Mouse (Mus musculus) intestine, embryonic 14.5 days (tissue): Measurements from ENCODE around the gene Speer4e. TPM values are rescaled to one million over a fixed set of nuclear protein-coding genes. Genes with fewer than 3 reads are reported as not detected.
A peak's percentile ranks its signal among the peaks of the same experiment; 100 is the strongest.
"Not testable (repeated sequence)": the region's sequence is repeated elsewhere in the genome, so short reads cannot be mapped to it uniquely, and the experiment has no call there.

Experiments
- ATAC-seq: fragments of 200-750 bp; cut with Nextera tagmentation; replicated peaks from 2 replicates; pipeline ENCODE4 v1.8.0; 2017; ENCODE audit warnings: low read depth, moderate number of reproducible peaks, moderate TSS enrichment, moderate library complexity; ENCODE audit not compliant: low FRiP score, low TSS enrichment
- DNase-seq: peaks from one replicate; pipeline ENCODE4 v3.0.0-alpha.2; 2018; ENCODE audit warnings: low spot score
- H3K27ac ChIP-seq: fragments of 300-500 bp; sonication (generic); 2 replicates; pipeline ENCODE4 v1.5.1; 2014; ENCODE audit warnings: low read depth, mild to moderate bottlenecking, control low read depth
- H3K27me3 ChIP-seq: fragments of 300-500 bp; sonication (generic); replicated peaks from 2 replicates; pipeline ENCODE4 v1.6.1; 2014; ENCODE audit warnings: low read length, control low read depth; ENCODE audit not compliant: control insufficient read depth, insufficient read depth
- H3K36me3 ChIP-seq: fragments of 300-500 bp; sonication (generic); 2 replicates; pipeline ENCODE4 v1.6.1; 2014; ENCODE audit warnings: low read length, control low read depth; ENCODE audit not compliant: control insufficient read depth, insufficient read depth
- H3K4me1 ChIP-seq: fragments of 300-500 bp; sonication (generic); replicated peaks from 2 replicates; pipeline ENCODE4 v1.6.1; 2014; ENCODE audit warnings: low read length, control low read depth, mixed read lengths; ENCODE audit not compliant: control insufficient read depth, insufficient read depth
- H3K4me2 ChIP-seq: fragments of 300-500 bp; sonication (generic); 2 replicates; pipeline ENCODE4 v1.6.1; 2014; ENCODE audit warnings: low read length
- H3K4me3 ChIP-seq: fragments of 300-500 bp; sonication (generic); 2 replicates; pipeline ENCODE4 v1.5.1; 2014; ENCODE audit warnings: low read depth, low read length, control low read depth, mixed read lengths
- H3K9ac ChIP-seq: fragments of 300-500 bp; sonication (generic); 2 replicates; pipeline ENCODE4 v1.6.1; 2014; ENCODE audit warnings: mild to moderate bottlenecking, low read length
- H3K9me3 ChIP-seq: fragments of 300-500 bp; sonication (generic); 2 replicates; pipeline ENCODE4 v1.6.1; 2016; ENCODE audit warnings: low read length, control low read depth; ENCODE audit not compliant: control insufficient read depth
- WGBS: fragments of 180-500 bp; shearing (Covaris S2); extraction: QIAGEN DNeasy Blood & Tissue Kit; methylation state at CpG from one replicate; pipeline ENCODE4 v1.1.7; 2014; 5-methylcytosine and 5-hydroxymethylcytosine counted together
- polyA plus RNA-seq: library from polyadenylated mRNA; unstranded; fragments of >200 nt; fragmentation: Nextera tagmentation; extraction: Ambion mirVana; gene quantifications from 2 replicates; pipeline ENCODE4 v1.2.1, GENCODE M21; 2014

Speer4e gene
- polyA plus RNA-seq = not detected in 2 replicates

- not testable (repeated sequence) for H3K9ac ChIP-seq, H3K36me3 ChIP-seq, DNase-seq, ATAC-seq, H3K4me2 ChIP-seq, H3K27ac ChIP-seq, H3K4me3 ChIP-seq, H3K9me3 ChIP-seq, H3K4me1 ChIP-seq, H3K27me3 ChIP-seq
- WGBS = 50% methylated on average over 1 of the region's 1 CpGs
Observed at GRCm38 (mm10) chr5:14938329-14938728, at the start of gene Speer4e. TSS of gene Speer4e (minus strand) at chr5:14938429.

GRCm38 (mm10) chr5:14986649-14987387, 48.6 kb upstream of the Speer4e start:
- WGBS = 40% methylated on average over 5 of the region's 6 CpGs
- ATAC-seq = peak; percentile 66; the same call in 1 of the 2 replicates
- not testable (repeated sequence) for H3K9me3 ChIP-seq

GRCm38 (mm10) chr5:14978835-14979234, 40.6 kb upstream of the Speer4e start, which contains the start of gene Gm10354:
TSS of gene Gm10354 (minus strand) at chr5:14978935.
- not testable (repeated sequence) for H3K4me3 ChIP-seq, DNase-seq, H3K4me1 ChIP-seq, H3K27ac ChIP-seq, H3K9me3 ChIP-seq, H3K9ac ChIP-seq, H3K27me3 ChIP-seq, ATAC-seq, H3K4me2 ChIP-seq, H3K36me3 ChIP-seq
- no CpG with 5 or more reads among the region's 1 CpGs for WGBS

More at GRCm38 (mm10) chr5:14986649-14987387, 48.6 kb upstream of the Speer4e start:
- not testable (repeated sequence) for H3K27me3 ChIP-seq, H3K9ac ChIP-seq, H3K27ac ChIP-seq, DNase-seq, H3K4me2 ChIP-seq, H3K36me3 ChIP-seq, H3K4me1 ChIP-seq, H3K4me3 ChIP-seq

- H3K27ac ChIP-seq, H3K9me3 ChIP-seq, H3K9ac ChIP-seq, H3K4me3 ChIP-seq, H3K4me2 ChIP-seq, H3K36me3 ChIP-seq, H3K27me3 ChIP-seq, DNase-seq, ATAC-seq, H3K4me1 ChIP-seq: not testable (repeated sequence)
- 72% methylated on average over 4 of the region's 4 CpGs for whole genome bisulfite sequencing
Observed at GRCm38 (mm10) chr5:14977368-14977767, 39.1 kb upstream of the Speer4e start.

- H3K4me1 ChIP-seq, H3K9ac ChIP-seq, H3K27ac ChIP-seq, ATAC-seq, H3K27me3 ChIP-seq, H3K4me2 ChIP-seq, DNase-seq, H3K9me3 ChIP-seq, H3K4me3 ChIP-seq, H3K36me3 ChIP-seq: not testable (repeated sequence)
- 64% methylated on average over 3 of the region's 4 CpGs for WGBS
Observed at GRCm38 (mm10) chr5:14975294-14975693, 37.1 kb upstream of the Speer4e start.

- not testable (repeated sequence) for H3K36me3 ChIP-seq, H3K4me3 ChIP-seq, ATAC-seq, H3K9me3 ChIP-seq, H3K27ac ChIP-seq, DNase-seq, H3K4me2 ChIP-seq, H3K9ac ChIP-seq, H3K27me3 ChIP-seq, H3K4me1 ChIP-seq
- 87% methylated on average over 3 of the region's 3 CpGs for whole genome bisulfite sequencing
Observed at GRCm38 (mm10) chr5:14972841-14973240, 34.6 kb upstream of the Speer4e start.

GRCm38 (mm10) chr5:14963821-14964220, 25.6 kb upstream of the Speer4e start:
- not testable (repeated sequence) for H3K4me2 ChIP-seq, H3K36me3 ChIP-seq, ATAC-seq, DNase-seq, H3K27ac ChIP-seq, H3K9ac ChIP-seq, H3K4me3 ChIP-seq, H3K9me3 ChIP-seq, H3K27me3 ChIP-seq, H3K4me1 ChIP-seq
- 80% methylated on average over 13 of the region's 13 CpGs for WGBS

- not testable (repeated sequence) for H3K4me1 ChIP-seq, H3K4me3 ChIP-seq, ATAC-seq, H3K4me2 ChIP-seq, H3K27ac ChIP-seq, H3K9me3 ChIP-seq, DNase-seq, H3K36me3 ChIP-seq, H3K27me3 ChIP-seq, H3K9ac ChIP-seq
- 79% methylated on average over 4 of the region's 4 CpGs for WGBS
Observed at GRCm38 (mm10) chr5:14961502-14961901, 23.3 kb upstream of the Speer4e start.
